Mouse (Mus musculus) CH12F3 (cell line): ENCODE results near the gene Kcnk4.

Experiments used
- in situ Hi-C: fragments of 300-500 bp; cut with MboI; formaldehyde crosslinking; loops from 2 replicates; pipeline ENCODE4 v1.14.3; 2020; ENCODE audit warnings: low sequenced_read_pairs

Kcnk4 gene

DNA sequence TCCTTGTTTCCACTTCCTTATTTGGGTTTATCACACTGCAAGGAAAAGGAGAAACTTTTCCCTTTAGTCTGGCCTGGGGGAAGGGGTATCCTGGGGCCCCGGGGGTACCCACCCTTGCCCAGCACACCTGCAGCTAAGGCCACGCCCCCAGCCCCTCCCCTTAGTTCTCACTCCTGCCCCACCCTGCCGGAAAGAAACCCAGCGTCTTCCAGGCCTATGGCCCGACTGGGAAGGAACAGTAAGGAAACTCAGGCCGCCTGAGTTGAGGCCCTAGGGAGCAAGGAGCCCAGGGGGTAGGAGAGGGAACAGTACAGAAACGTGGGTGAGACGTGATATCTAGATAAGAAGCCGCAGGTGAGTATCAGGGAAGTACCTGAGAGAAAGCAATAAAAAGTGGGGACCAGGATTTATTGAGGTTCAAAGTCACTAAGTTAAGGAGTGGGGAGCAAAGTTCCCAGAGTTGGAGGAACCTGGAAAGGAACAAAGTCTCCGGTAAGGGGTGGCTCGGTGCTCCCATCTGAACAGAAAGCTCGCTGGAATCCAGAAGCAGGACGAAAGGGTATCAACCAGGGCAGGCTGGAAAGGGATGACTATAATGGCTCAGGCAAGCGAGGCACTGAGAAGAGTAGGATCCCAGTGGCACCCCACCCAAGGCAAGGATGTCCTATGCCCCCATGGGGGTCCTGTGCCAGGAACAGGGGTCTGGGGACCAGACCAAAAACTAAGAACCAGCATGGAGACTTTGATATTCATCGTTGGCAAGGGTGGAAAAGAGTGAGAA lies 34.4 kb upstream of the Kcnk4 start:
- in situ Hi-C loops: no loop called here

DNA sequence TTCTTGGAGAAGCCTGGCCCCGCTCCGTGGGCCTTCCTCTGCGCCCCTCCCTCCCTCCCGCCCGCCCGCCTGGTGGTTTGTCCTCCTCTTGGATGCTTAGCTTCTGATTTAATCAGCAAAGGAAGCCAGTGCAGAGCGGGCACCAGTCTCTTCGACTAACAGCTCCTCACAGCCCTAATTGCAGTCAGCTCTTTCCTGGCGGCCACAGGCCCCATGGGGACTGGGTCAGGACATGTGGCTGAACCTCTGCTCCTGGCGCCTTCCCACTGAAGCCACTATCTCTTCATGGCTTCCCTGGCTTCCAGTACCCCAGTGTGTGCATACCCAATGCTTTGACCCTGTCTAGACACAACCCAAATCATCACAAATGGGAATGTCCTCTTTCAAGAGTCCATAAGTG lies 22.1 kb upstream of the Kcnk4 start:
- in situ Hi-C loops: no loop called here

DNA sequence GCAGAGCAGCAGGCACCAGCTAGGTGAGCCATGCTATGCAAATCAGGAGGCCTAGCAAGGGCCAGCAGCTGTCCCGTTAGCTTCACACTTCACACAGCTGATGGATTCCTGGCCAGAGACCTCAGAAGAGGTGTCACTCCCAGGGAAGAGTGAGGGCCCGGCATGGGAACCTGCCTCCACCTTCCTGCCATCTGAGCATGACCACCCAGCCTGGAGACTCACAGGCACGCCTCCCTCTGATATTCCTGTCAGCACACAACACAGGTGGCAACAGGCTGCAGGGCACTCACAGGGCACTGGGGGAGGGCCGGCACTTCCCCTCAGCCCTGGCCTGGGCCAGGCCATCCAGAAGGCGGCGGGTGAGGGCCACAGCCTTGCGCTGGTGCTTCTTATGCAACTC lies 21.1 kb upstream of the Kcnk4 start:
- in situ Hi-C loops: no loop called here

DNA sequence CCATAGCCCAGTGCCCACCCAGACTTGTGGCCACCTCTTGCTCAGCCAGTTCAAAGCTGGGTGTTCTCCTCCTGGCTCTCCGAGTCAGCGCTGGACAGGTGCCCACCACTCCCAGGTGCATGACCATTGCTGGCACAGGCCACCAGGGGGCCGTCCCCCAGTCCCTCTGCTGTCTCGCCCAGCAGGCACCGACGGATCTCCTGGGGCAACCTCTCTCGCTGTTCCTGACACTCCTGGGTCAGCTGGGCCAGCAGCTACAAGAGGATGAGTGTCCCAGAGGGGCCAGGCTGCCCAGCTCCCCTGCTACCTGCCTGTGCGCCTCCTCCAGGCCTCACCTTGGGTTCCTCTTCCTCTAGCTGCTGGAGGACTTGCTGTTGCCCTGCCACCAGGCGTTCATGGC lies 19.7 kb upstream of the Kcnk4 start:
- in situ Hi-C loops: no loop called here

- in situ Hi-C loops: no loop called here
These were observed 18.4 kb upstream of the Kcnk4 start for GRCm38 (mm10) chr19:6952712-6953037.

- in situ Hi-C loops: no loop called here
These were observed 17.8 kb upstream of the Kcnk4 start for GRCm38 (mm10) chr19:6951994-6952711.

DNA sequence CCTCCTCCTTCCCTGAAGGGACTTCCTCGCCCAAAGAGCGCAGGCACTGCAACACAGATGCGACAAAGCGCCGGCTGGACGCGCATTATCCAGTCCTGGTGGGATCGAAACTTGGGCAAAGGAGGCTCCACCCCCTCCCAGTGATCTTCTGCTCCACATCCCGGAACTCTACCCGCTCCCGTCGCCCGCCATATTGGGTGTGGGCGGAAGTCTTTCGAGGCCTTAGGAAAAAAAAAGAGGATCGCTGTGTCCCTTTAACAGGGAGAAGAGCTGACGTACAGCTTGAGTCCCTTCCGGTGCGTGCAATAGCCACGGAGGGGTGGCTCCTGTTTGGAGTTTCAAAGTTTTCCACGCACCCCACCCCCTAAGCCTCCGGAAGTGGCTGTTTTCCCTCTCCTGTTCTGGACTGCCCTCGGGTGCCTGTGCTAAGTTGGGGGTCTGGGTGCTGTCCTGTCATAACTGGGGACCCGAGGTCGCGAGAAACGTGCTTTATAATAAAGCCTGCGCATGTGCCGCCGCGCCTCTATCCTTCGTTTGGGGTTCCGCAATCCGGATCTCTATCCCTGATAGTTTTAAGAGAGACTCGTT lies 17.2 kb upstream of the Kcnk4 start:
- in situ Hi-C loops: no loop called here

GRCm38 (mm10) chr19:6950613-6951153 lies 16.4 kb upstream of the Kcnk4 start:
- in situ Hi-C loops: no loop called here

DNA sequence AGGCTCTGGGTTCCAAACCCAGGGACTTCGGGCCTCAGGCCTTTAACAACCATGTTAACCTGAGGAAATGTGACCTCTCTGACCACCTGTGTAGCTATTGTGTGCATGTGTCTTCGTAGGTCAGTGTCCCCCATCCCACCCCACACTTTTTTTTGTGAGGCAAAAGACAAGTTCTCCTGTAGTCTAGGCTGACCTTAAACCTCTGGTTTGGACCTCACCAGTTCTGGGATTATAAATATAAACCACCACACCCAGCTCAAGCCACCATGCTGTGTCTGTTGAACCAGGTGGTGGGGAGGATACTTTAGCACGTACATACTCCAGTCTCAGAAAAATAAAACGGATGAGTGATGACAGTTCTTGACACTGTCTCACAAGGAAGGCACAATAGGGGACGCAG lies 15.6 kb upstream of the Kcnk4 start:
- in situ Hi-C loops: no loop called here

DNA sequence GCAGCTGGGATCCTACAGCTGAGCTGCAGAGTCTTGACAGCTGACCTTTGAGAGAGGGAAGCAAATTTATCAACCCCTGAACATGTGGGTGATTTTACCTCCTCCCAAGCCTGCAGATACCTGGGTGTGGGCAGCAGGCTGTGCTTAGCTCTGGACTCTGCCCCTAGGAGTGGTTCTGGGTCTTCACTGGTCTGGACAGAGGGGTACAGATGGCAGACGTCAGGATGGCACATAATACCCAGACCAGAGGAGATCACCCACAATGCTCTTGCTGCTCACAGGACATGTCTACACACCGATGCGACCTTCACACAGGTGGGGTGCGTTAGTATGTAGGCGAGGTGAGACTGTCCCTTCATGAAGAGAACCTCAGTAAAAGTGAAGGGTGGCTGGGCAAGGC lies 15.2 kb upstream of the Kcnk4 start:
- in situ Hi-C loops: no loop called here

DNA sequence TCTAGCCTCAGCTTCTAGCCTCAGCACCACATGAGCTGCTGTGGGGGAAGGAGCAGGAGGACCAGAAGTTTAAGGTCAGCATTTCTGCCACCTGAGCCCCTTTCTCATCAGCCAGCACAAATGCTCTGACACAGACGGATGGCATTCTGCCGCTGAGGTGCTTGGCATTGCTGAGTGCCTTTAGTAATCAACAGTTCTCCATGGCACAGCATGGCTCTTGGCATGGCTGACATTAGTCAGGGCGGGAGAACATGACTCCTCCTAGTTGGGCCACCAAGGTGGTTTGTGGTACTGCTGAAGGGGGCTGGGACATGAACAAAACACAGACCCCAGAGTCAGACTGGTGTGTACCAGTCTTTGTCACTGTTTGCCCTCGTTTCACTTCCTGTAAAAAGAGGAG lies 13.9 kb upstream of the Kcnk4 start:
- in situ Hi-C loops: no loop called here

GRCm38 (mm10) chr19:6947742-6948141 lies 13.4 kb upstream of the Kcnk4 start:
- in situ Hi-C loops: no loop called here

GRCm38 (mm10) chr19:6943709-6944108 lies 9.4 kb upstream of the Kcnk4 start:
- in situ Hi-C loops: no loop called here

- in situ Hi-C loops: no loop called here
These were observed 8.4 kb upstream of the Kcnk4 start for GRCm38 (mm10) chr19:6942764-6943163.

- in situ Hi-C loops: no loop called here
These were observed 8.0 kb upstream of the Kcnk4 start, which contains the start of gene Gpr137 for GRCm38 (mm10) chr19:6942249-6942691. Gene Gpr137 (minus strand): TSS chr19:6942480.

GRCm38 (mm10) chr19:6941372-6942248 lies 7.3 kb upstream of the Kcnk4 start, which contains the start of gene Bad:
Gene Bad (plus strand): TSS chr19:6941861.
- in situ Hi-C loops: no loop called here

DNA sequence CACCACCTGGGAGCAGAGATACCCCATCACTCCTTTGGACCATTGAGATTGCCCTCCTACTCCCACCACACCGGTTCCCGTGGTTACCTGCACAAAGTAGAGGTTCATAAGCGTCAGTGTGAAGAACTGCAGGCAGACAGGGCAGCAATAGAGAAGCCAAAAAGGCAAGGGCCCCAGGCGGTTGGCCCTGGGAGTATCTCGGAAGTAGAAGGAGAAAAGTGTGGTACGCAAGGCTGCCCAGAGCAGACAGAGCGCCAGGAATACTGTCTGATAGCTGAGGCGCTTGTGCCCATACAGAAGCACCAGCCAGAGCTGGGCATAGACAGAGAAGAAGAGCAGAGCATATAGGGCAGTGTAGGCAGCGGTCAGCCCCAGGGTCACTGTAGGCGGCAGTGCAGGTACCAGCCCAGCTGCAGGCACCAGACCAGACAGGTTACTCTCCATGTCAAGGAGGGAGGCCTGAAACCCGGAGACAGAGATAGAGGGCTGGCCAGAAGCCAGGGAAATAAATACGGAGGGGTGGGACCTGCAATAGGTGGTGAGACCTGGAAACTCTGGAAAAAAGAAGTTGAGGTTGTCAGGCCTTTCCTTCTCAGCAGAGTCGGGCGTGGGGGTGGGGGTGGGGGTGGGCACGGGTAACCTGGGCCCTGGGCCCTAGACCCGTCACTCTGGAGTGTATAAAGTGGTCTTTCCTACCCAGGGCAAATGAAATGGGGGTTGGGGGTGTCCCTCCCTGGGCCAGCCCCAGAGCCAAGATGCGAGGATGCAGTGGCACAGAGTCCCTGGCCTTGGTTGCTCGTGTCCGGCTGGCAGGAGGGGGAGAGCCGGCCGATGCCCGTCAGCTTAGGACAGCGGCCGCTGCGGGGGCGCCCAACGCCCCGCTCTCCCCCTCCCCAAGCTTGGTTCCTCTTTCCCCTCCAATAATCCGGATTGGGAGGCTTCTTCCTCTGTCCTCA lies 6.4 kb upstream of the Kcnk4 start:
- in situ Hi-C loops: no loop called here

- in situ Hi-C loops: no loop called here
These were observed 5.0 kb upstream of the Kcnk4 start for GRCm38 (mm10) chr19:6939106-6940002.
